Mouse (Mus musculus) kidney, embryonic 14.5 days (tissue): ENCODE measurements around the gene A930017K11Rik. TPM values are rescaled to one million over a fixed set of nuclear protein-coding genes. Genes with fewer than 3 reads are reported as not detected.

Experiments used
- ATAC-seq: fragments of 200-750 bp; cut with Nextera tagmentation; 2 replicates; pipeline ENCODE4 v1.8.0; 2017; ENCODE audit warnings: moderate number of reproducible peaks, mild to moderate bottlenecking, moderate TSS enrichment, moderate library complexity; ENCODE audit not compliant: low FRiP score, low TSS enrichment
- H3K27ac ChIP-seq: fragments of 300-500 bp; sonication (generic); 2 replicates; pipeline ENCODE4 v1.5.1; 2014; ENCODE audit warnings: low read depth, mild to moderate bottlenecking, low read length, moderate library complexity, mixed read lengths
- H3K27me3 ChIP-seq: fragments of 300-500 bp; sonication (generic); 2 replicates; pipeline ENCODE4 v1.6.1; 2014; ENCODE audit warnings: mild to moderate bottlenecking, low read length; ENCODE audit not compliant: control insufficient read depth, insufficient read depth
- H3K36me3 ChIP-seq: fragments of 300-500 bp; sonication (generic); 2 replicates; pipeline ENCODE4 v1.6.1; 2014; ENCODE audit warnings: low read length, mixed read lengths; ENCODE audit not compliant: control insufficient read depth, insufficient read depth
- H3K4me1 ChIP-seq: fragments of 300-500 bp; sonication (generic); 2 replicates; pipeline ENCODE4 v1.6.1; 2014; ENCODE audit warnings: low read length, mixed read lengths; ENCODE audit not compliant: control insufficient read depth, insufficient read depth
- H3K4me2 ChIP-seq: fragments of 300-500 bp; sonication (generic); replicated peaks from 2 replicates; pipeline ENCODE4 v1.6.1; 2014; ENCODE audit warnings: low read depth, mild to moderate bottlenecking, low read length
- H3K4me3 ChIP-seq: fragments of 300-500 bp; sonication (generic); 2 replicates; pipeline ENCODE4 v1.5.1; 2014; ENCODE audit warnings: mild to moderate bottlenecking, low read length
- H3K9ac ChIP-seq: fragments of 300-500 bp; sonication (generic); 2 replicates; pipeline ENCODE4 v1.6.1; 2014; ENCODE audit warnings: low read depth, mild to moderate bottlenecking, low read length, moderate library complexity
- H3K9me3 ChIP-seq: fragments of 300-500 bp; sonication (generic); 2 replicates; pipeline ENCODE4 v1.6.1; 2016; ENCODE audit warnings: low read length; ENCODE audit not compliant: control insufficient read depth
- WGBS: fragments of 180-500 bp; shearing (Covaris S2); extraction: QIAGEN DNeasy Blood & Tissue Kit; methylation state at CpG from one replicate; pipeline ENCODE4 v1.1.7; 2014; 5-methylcytosine and 5-hydroxymethylcytosine counted together
- polyA plus RNA-seq: library from polyadenylated mRNA; unstranded; fragments of >200 nt; fragmentation: Nextera tagmentation; extraction: Ambion mirVana; gene quantifications from 2 replicates; pipeline ENCODE4 v1.2.1, GENCODE M21; 2014

A930017K11Rik gene
- polyA plus RNA-seq, 1 experiment from 2014 or later: 4.4 TPM

- Histone ChIP-seq H3K9ac (no peak overlapping the region), H3K4me3 (no peak overlapping the region), H3K27me3 (no peaks in the 10 kb centered on the region), H3K9me3 (no peaks in the 10 kb centered on the region), H3K36me3 (no peaks in the 10 kb centered on the region), H3K4me1 (peaks cover 14% of the 10 kb centered on the region; the same call in 1 of the 2 replicates), H3K4me2 (no peak overlapping the region), H3K27ac (no peak overlapping the region)
- ATAC-seq: no peak
- 68% methylated on average over 3 of the region's 3 CpGs for WGBS
These were observed 30.5 kb upstream of the A930017K11Rik start for GRCm38 (mm10) chr17:25982913-25983312.

- WGBS: 84% methylated on average over 5 of the region's 5 CpGs
These were observed 28.5 kb upstream of the A930017K11Rik start for GRCm38 (mm10) chr17:25980854-25981253.

GRCm38 (mm10) chr17:25979829-25980738, 27.7 kb upstream of the A930017K11Rik start:
- 87% methylated on average over 5 of the region's 5 CpGs for WGBS
- 0 out of 2 replicates have a peak overlapping the region, but pooled peaks have one; percentile 30 for H3K27ac ChIP-seq
- ATAC-seq: no peak
- no peak overlapping the region for H3K4me3 ChIP-seq
- H3K9ac ChIP-seq: no peak overlapping the region; the same call in 1 of the 2 replicates
- no peaks in the 10 kb centered on the region for H3K9me3 ChIP-seq
- no peaks in the 10 kb centered on the region for H3K36me3 ChIP-seq
- H3K27me3 ChIP-seq: no peaks in the 10 kb centered on the region
- peaks cover 14% of the 10 kb centered on the region; the same call in 1 of the 2 replicates for H3K4me1 ChIP-seq
- H3K4me2 ChIP-seq: no peak overlapping the region

More at GRCm38 (mm10) chr17:25980854-25981253, 28.5 kb upstream of the A930017K11Rik start:
- peaks cover 14% of the 10 kb centered on the region; the same call in 1 of the 2 replicates for H3K4me1 ChIP-seq
- H3K4me2 ChIP-seq: no peak overlapping the region
- H3K27ac ChIP-seq: no peak overlapping the region
- no peaks in the 10 kb centered on the region for H3K27me3 ChIP-seq
- H3K9ac ChIP-seq: no peak overlapping the region
- H3K4me3 ChIP-seq: no peak overlapping the region
- H3K36me3 ChIP-seq: no peaks in the 10 kb centered on the region
- H3K9me3 ChIP-seq: no peaks in the 10 kb centered on the region
- no peak for ATAC-seq

GRCm38 (mm10) chr17:25970954-25971707, 18.8 kb upstream of the A930017K11Rik start:
- no peak overlapping the region for H3K9ac ChIP-seq
- H3K36me3 ChIP-seq: 0 out of 2 replicates have a peak, but pooled peaks cover 3% of the 10 kb centered on the region
- ATAC-seq: no peak
- H3K4me2 ChIP-seq: no peak overlapping the region
- H3K9me3 ChIP-seq: no peaks in the 10 kb centered on the region
- no peak overlapping the region for H3K27ac ChIP-seq
- WGBS: 88% methylated on average over 4 of the region's 4 CpGs
- H3K4me3 ChIP-seq: no peak overlapping the region
- H3K27me3 ChIP-seq: no peaks in the 10 kb centered on the region
- 0 out of 2 replicates have a peak, but pooled peaks cover 10% of the 10 kb centered on the region for H3K4me1 ChIP-seq

- no peak for ATAC-seq
- H3K4me3 ChIP-seq: no peak overlapping the region
- no peaks in the 10 kb centered on the region for H3K27me3 ChIP-seq
- H3K9me3 ChIP-seq: no peaks in the 10 kb centered on the region
- H3K4me1 ChIP-seq: 0 out of 2 replicates have a peak, but pooled peaks cover 10% of the 10 kb centered on the region
- no peak overlapping the region for H3K9ac ChIP-seq
- WGBS: 93% methylated on average over 9 of the region's 9 CpGs
- H3K4me2 ChIP-seq: no peak overlapping the region
- H3K36me3 ChIP-seq: 0 out of 2 replicates have a peak, but pooled peaks cover 3% of the 10 kb centered on the region
- H3K27ac ChIP-seq: no peak overlapping the region
These were observed 18.1 kb upstream of the A930017K11Rik start for GRCm38 (mm10) chr17:25970448-25970847.

- no peaks in the 10 kb centered on the region for H3K9me3 ChIP-seq
- H3K9ac ChIP-seq: no peak overlapping the region
- no peaks in the 10 kb centered on the region for H3K27me3 ChIP-seq
- no peak for ATAC-seq
- WGBS: 68% methylated on average over 1 of the region's 1 CpGs
- H3K36me3 ChIP-seq: peaks cover 10% of the 10 kb centered on the region
- H3K4me3 ChIP-seq: no peak overlapping the region
- no peak overlapping the region for H3K27ac ChIP-seq
- no peak overlapping the region for H3K4me2 ChIP-seq
- 0 out of 2 replicates have a peak, but pooled peaks cover 10% of the 10 kb centered on the region for H3K4me1 ChIP-seq
These were observed 15.8 kb upstream of the A930017K11Rik start for GRCm38 (mm10) chr17:25968176-25968575.

- Histone ChIP-seq H3K4me1 (0 out of 2 replicates have a peak, but pooled peaks cover 10% of the 10 kb centered on the region), H3K4me2 (no peak overlapping the region), H3K27me3 (no peaks in the 10 kb centered on the region), H3K27ac (no peak overlapping the region), H3K9me3 (no peaks in the 10 kb centered on the region), H3K9ac (no peak overlapping the region), H3K36me3 (peaks cover 10% of the 10 kb centered on the region), H3K4me3 (no peak overlapping the region)
- ATAC-seq: no peak
- 39% methylated on average over 3 of the region's 3 CpGs for WGBS
These were observed 15.3 kb upstream of the A930017K11Rik start for GRCm38 (mm10) chr17:25967652-25968051.

GRCm38 (mm10) chr17:25964271-25964670, 11.9 kb upstream of the A930017K11Rik start:
- H3K4me3 ChIP-seq: no peak overlapping the region

More at GRCm38 (mm10) chr17:25964271-25964670, 11.9 kb upstream of the A930017K11Rik start:
- Histone ChIP-seq H3K27me3 (no peaks in the 10 kb centered on the region), H3K9ac (no peak overlapping the region), H3K9me3 (no peaks in the 10 kb centered on the region), H3K27ac (no peak overlapping the region), H3K4me1 (0 out of 2 replicates have a peak, but pooled peaks cover 10% of the 10 kb centered on the region), H3K36me3 (peaks cover 25% of the 10 kb centered on the region), H3K4me2 (no peak overlapping the region)
- WGBS: 86% methylated on average over 7 of the region's 7 CpGs
- ATAC-seq: no peak
